Mouse (Mus musculus): ENCODE data around the gene Celf2. TPM values are rescaled to one million over a fixed set of nuclear protein-coding genes. Genes with fewer than 3 reads are reported as not detected.
A peak's percentile ranks its signal among the peaks of the same experiment; 100 is the strongest.

Gene Celf2
- polyA plus RNA-seq, 1 experiment from 2014 or later: 20.4 TPM

DNA sequence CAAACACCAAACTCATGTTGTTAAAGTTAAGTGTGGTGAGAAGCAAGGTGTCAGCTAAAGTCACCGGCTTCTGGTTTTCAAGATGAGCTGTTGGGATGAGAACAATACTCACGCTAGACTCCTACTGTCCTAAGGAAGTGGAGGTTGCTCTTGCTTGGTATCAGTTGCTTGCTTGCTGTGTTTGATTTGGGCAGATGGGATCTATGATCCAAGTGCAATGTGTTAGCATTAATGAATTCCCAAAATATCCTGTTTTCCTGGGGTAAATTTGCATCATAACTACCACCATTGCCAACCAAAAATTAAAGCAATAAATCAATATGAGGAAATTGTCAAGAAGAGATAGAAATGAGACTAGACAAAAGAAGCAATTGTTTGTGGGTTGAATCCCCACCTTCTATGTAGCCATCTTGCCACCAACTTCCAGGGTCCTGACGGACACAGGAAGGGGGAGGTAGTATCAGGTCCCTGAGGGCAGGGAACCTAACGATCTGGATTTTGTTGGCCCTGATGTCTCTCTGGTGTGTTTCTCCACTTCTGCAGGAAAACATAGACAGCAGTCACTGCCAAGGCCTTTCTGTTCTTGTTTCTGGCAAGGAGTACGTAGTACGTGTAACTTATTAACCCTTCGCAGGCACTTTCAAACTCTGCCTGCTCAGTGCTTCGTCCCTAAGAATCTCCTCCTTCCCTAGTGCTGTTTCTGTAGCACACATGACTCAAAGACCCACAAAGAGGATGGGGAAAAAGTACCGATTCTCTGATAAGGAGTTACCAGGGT is 563.5 kb downstream of the Celf2 start:
- Histone ChIP-seq H3K4me1 (no peaks in the 10 kb centered on the region), H3K9me3 (replicated peaks) (no peaks in the 10 kb centered on the region), H3K27me3 (no peaks in the 10 kb centered on the region), H3K27ac (no peak overlapping the region), H3K36me3 (no peaks in the 10 kb centered on the region), H3K4me3 (replicated peaks) (no peak overlapping the region), H3K9ac (no peak overlapping the region), H3K4me2 (no peak overlapping the region)
- no peak for ATAC-seq (replicated peaks; ENCODE audit: low FRiP score)
- WGBS: 77% methylated on average over 9 of the region's 9 CpGs

DNA sequence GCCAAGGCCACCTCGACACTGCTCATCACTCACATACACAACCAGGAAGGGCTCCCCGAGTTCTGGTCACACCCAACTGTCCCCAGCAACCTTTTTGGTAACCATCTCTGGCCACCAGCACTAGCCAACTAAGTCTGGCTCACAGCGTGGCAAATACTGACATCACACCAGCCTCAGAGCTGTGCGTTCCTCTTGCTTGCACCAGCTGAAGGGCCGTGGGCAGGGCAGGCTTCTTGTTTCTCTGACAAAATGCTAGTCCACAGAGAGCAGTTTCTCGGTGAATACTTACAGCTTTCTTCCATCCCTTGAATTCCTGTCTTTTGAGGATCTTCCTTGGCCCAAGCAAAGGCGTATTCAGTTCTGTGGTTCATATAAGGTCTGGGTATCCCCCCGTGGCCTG is 565.7 kb downstream of the Celf2 start:
- no peak overlapping the region for H3K9ac ChIP-seq
- no peaks in the 10 kb centered on the region for H3K27me3 ChIP-seq
- H3K9me3 ChIP-seq (replicated peaks): no peaks in the 10 kb centered on the region
- no peaks in the 10 kb centered on the region for H3K4me1 ChIP-seq
- H3K4me2 ChIP-seq: no peak overlapping the region
- no peaks in the 10 kb centered on the region for H3K36me3 ChIP-seq
- H3K27ac ChIP-seq: no peak overlapping the region
- no peak overlapping the region for H3K4me3 ChIP-seq (replicated peaks)
- no peak for ATAC-seq (replicated peaks; ENCODE audit: low FRiP score)
- WGBS: 78% methylated on average over 8 of the region's 8 CpGs

DNA sequence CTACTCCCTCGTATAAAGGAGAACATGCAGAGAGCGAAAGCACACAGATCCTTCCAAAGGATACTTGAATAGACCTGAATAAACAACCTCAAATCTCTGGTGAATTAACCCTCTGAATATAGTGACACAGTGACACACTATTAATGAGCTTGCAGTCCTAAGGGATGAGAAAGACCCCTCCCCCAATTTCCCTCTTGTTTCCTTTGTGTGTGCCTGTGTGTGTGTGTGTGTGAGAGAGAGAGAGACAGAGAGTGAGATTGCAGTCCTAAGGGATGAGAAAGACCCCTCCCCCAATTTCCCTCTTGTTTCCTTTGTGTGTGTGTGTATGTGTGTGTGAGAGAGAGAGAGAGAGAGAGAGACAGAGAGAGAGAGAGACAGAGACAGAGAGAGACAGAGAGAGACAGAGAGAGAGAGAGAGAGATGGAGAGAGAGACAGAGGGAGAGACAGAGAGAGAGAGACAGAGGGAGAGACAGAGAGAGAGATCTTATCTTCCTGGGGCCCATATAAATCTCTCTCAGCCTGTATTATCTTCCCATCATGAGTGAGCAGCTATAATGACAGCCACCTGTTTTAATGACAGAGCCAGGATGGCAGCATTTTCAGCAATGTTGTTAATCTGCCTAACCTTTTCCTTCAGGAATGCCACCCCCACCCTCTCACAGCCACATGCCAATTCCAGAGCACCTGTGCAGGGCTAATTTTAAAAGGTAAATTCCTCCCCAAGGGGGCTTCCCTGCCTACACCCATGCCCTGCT is 566.5 kb downstream of the Celf2 start:
- Histone ChIP-seq H3K27me3 (no peaks in the 10 kb centered on the region), H3K4me3 (replicated peaks) (no peak overlapping the region), H3K36me3 (no peaks in the 10 kb centered on the region), H3K4me2 (no peak overlapping the region), H3K9me3 (replicated peaks) (no peaks in the 10 kb centered on the region), H3K27ac (no peak overlapping the region), H3K9ac (no peak overlapping the region), H3K4me1 (no peaks in the 10 kb centered on the region)
- 0 out of 2 replicates have a peak, but pooled peaks have one; percentile 22 for ATAC-seq (replicated peaks; ENCODE audit: low FRiP score)
- 61% methylated on average over 2 of the region's 2 CpGs for WGBS

DNA sequence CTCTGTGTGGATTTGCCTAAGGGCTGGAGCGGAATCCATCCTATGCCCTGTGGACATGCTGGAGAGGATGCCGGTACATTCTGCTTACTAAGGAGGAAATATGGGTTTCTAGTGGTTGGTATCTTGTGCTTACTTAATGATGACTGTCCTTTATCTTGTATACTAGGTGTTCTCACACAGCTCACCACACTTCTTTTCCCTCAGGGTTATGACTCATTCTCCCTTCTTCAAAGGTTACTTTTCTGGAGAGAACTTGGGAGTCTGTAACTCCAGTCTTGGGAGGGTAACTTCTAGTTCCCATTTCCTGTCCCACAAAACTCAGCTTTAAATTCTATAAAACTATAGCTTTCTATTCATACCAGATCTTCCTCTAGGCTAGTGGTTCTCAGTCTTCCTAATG is 570.2 kb downstream of the Celf2 start:
- no peaks in the 10 kb centered on the region for H3K9me3 ChIP-seq (replicated peaks)
- H3K27me3 ChIP-seq: no peaks in the 10 kb centered on the region
- H3K27ac ChIP-seq: no peak overlapping the region
- no peaks in the 10 kb centered on the region for H3K36me3 ChIP-seq
- H3K4me3 ChIP-seq (replicated peaks): no peak overlapping the region
- no peak overlapping the region for H3K4me2 ChIP-seq
- 91% methylated on average over 2 of the region's 2 CpGs for WGBS
- no peaks in the 10 kb centered on the region for H3K4me1 ChIP-seq
- ATAC-seq (replicated peaks; ENCODE audit: low FRiP score): no peak
- H3K9ac ChIP-seq: no peak overlapping the region

DNA sequence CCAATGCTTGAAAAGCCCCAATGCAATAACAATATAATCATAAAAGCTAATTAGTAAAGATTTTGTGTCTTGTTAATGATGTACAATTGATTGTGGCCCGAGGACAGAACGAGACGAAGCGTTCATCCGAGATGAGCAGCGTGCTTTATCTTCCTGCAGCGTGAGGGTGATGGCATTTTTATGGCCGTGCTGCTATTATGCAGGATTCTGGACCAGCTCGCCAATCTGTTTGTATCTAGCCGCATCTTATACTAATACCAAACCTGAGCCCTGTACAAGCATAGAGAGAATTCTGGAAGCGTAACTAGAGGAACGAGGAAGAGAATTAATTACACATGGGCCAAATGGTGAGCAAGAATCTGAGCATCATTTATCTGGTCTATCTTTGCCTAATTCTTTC is 576.2 kb downstream of the Celf2 start:
- no peaks in the 10 kb centered on the region for H3K36me3 ChIP-seq
- ATAC-seq (replicated peaks; ENCODE audit: low FRiP score): no peak
- H3K9me3 ChIP-seq (replicated peaks): no peaks in the 10 kb centered on the region
- H3K4me3 ChIP-seq (replicated peaks): no peak overlapping the region
- no peaks in the 10 kb centered on the region for H3K27me3 ChIP-seq
- H3K4me1 ChIP-seq: no peaks in the 10 kb centered on the region
- H3K4me2 ChIP-seq: no peak overlapping the region
- H3K27ac ChIP-seq: no peak overlapping the region
- 59% methylated on average over 12 of the region's 12 CpGs for WGBS
- no peak overlapping the region for H3K9ac ChIP-seq

DNA sequence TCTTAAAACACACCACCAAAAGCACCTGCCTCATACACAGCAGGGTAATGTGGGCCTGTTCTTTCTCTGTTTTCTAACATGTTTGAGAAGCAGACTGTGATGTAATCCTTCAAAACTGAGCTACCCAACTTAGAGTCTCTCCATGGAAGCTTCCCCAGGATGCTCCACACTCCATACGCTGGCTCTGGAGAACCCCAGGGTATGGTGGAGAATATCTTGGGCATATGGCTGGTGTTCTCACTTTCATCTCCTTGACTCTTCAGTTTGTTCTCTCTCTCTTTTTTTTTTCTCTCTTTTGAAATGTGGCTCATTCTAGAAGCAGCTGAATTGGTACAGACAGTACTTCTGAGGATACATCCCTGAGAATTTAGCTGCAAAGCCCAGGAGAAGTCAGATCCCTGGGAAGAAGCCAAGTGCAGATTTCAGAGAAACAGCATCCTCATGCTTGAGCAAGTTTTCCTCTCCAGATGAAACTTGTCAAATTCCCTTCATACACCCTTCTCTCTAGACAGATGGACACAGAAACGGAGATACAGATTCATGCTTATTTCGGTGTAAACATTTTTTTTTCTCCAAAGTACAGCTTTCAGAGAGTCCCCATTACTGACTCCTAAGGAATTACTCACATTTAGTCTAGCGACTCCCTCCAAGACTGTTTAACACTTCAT is 581.5 kb downstream of the Celf2 start:
- H3K9me3 ChIP-seq (replicated peaks): no peaks in the 10 kb centered on the region
- no peak overlapping the region for H3K27ac ChIP-seq
- H3K4me2 ChIP-seq: no peak overlapping the region
- no peaks in the 10 kb centered on the region for H3K4me1 ChIP-seq
- no peak overlapping the region for H3K4me3 ChIP-seq (replicated peaks)
- H3K27me3 ChIP-seq: no peaks in the 10 kb centered on the region
- no peaks in the 10 kb centered on the region for H3K36me3 ChIP-seq
- no peak for ATAC-seq (replicated peaks; ENCODE audit: low FRiP score)
- 81% methylated on average over 4 of the region's 4 CpGs for WGBS
- H3K9ac ChIP-seq: no peak overlapping the region

DNA sequence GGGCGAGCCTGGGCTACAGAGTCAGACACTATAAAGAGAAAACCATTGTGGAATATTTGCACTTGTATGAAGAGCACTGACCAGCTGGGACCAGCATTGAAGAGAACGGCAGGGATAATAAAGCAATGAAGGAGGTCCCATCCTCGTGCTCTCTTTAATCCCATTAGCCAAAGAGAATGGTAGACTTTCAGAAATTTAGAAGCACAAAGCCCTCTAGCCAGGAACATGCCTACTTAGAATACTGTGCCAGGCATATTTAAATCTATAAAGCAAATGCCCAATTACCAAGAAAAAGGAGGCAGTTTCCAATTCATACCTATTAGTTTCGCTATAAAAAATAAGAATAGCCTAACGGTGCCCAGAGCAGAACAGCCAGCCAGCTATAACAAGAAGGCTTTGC is 583.9 kb downstream of the Celf2 start:
- ATAC-seq (replicated peaks; ENCODE audit: low FRiP score): no peak
- H3K4me1 ChIP-seq: no peaks in the 10 kb centered on the region
- no peaks in the 10 kb centered on the region for H3K9me3 ChIP-seq (replicated peaks)
- no peak overlapping the region for H3K4me3 ChIP-seq (replicated peaks)
- WGBS: 86% methylated on average over 5 of the region's 5 CpGs
- H3K4me2 ChIP-seq: no peak overlapping the region
- no peaks in the 10 kb centered on the region for H3K36me3 ChIP-seq
- no peak overlapping the region for H3K9ac ChIP-seq
- H3K27me3 ChIP-seq: no peaks in the 10 kb centered on the region
- no peak overlapping the region for H3K27ac ChIP-seq

DNA sequence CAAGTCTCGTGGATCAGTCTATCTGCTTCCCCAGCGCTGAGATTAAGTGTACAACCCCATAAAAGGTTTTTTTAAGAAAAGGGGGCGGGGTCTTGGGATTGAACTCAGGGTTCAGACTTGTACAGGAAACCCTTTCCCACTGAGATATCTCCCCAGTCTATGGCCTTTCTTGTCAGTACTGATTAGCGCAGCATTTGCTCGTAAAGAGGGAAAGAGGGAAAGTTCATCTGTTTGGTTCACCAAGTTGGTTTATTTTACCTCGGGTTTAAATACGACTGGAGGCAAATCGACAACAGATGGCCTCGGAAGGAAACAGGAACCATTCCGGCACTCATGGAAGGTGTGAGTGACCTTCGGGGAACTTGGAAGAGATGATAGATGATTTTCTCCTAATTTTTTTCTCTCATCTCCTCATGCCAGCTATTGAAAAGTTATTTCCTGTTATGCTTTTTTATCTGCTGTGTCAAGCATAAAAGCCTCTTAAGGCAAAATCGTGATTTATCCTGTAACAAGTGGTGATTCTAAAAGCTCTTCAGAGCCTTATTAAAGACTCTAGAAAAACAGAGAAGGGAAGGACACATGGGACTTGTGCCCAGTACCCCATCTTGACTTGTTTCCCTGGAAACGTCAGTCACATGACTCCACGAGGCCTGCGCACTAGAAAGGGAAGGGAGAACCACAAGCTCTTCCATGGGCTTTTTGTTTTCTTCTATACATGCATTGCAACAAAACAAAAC is 585.5 kb downstream of the Celf2 start:
- no peak overlapping the region; the same call in 1 of the 2 replicates for H3K27ac ChIP-seq
- no peak overlapping the region for H3K4me3 ChIP-seq (replicated peaks)
- no peaks in the 10 kb centered on the region for H3K27me3 ChIP-seq
- ATAC-seq (replicated peaks; ENCODE audit: low FRiP score): no peak
- H3K9ac ChIP-seq: no peak overlapping the region
- H3K4me2 ChIP-seq: peak overlapping the region; percentile 13; the same call in 1 of the 2 replicates
- no peaks in the 10 kb centered on the region for H3K9me3 ChIP-seq (replicated peaks)
- no peaks in the 10 kb centered on the region for H3K4me1 ChIP-seq
- no peaks in the 10 kb centered on the region for H3K36me3 ChIP-seq
- WGBS: 39% methylated on average over 15 of the region's 15 CpGs

DNA sequence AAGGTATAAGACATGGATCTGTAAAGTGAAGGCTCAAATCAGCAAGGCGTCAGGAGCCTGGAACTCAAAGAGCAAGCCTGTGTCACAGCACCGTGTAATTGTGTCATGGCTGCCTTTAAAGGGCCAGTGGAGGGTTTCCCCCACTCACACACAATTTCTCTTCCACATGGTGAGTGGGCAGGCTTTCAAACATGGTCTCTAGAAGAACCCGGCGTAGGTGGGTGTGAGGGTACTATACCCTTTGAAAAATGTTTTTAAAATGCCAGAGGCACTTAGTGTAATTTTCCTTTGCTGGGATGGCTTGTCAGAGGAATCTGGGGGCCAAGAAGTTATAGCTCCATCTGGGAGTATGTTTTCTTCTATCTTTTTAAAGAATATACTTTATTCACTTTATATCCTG is 594.0 kb downstream of the Celf2 start:
- Histone ChIP-seq H3K4me1 (no peaks in the 10 kb centered on the region), H3K4me3 (replicated peaks) (no peak overlapping the region), H3K27ac (no peak overlapping the region), H3K36me3 (no peaks in the 10 kb centered on the region), H3K9me3 (replicated peaks) (no peaks in the 10 kb centered on the region), H3K4me2 (no peak overlapping the region), H3K9ac (no peak overlapping the region), H3K27me3 (no peaks in the 10 kb centered on the region)
- no peak for ATAC-seq (replicated peaks; ENCODE audit: low FRiP score)
- whole genome bisulfite sequencing: 92% methylated on average over 4 of the region's 4 CpGs

DNA sequence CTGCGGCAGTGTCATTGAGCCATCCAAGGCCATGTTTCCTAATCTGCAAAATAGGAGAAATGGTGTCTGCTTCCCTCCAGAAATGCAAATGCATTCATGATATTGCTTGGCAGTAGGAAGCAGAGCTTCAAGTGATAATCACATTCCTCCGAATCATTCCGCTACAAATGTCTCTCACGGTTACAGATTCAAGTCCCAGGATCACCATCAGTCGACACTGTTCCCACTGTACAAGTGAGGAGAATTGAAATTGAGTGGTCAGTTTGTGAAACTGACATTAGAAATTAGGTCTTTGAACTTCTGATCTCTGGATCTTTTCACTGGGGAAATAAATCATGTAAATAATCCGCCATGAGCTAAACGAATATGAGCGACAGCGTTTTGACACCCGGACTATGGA is 596.0 kb downstream of the Celf2 start:
- H3K9ac ChIP-seq: no peak overlapping the region
- no peaks in the 10 kb centered on the region for H3K9me3 ChIP-seq (replicated peaks)
- no peak overlapping the region for H3K4me3 ChIP-seq (replicated peaks)
- no peaks in the 10 kb centered on the region for H3K27me3 ChIP-seq
- no peaks in the 10 kb centered on the region for H3K4me1 ChIP-seq
- H3K36me3 ChIP-seq: no peaks in the 10 kb centered on the region
- H3K4me2 ChIP-seq: no peak overlapping the region
- no peak overlapping the region for H3K27ac ChIP-seq
- ATAC-seq (replicated peaks; ENCODE audit: low FRiP score): no peak
- WGBS: 89% methylated on average over 10 of the region's 10 CpGs

DNA sequence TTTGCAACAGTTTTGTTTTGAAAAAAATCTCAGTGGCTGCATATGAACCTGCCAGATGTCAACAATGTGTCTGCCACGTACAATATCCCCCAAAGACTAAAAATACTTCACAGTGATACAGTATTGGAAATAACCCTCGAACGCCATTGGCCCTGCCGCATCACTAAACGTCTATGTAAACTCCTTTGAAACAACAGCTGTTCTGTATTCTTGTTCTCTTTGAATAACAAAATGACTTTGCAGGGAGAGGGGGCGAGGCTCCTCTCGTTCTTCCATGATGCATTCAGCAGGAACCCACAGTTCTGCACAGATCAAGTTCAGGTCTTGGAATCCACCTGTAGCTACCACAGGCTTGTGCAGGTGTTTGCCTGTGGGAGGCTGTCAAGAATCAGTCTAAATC is 597.4 kb downstream of the Celf2 start:
- WGBS: 54% methylated on average over 7 of the region's 7 CpGs
- Histone ChIP-seq H3K27ac (no peak overlapping the region), H3K36me3 (no peaks in the 10 kb centered on the region), H3K9ac (no peak overlapping the region), H3K4me2 (no peak overlapping the region), H3K4me1 (no peaks in the 10 kb centered on the region), H3K9me3 (replicated peaks) (no peaks in the 10 kb centered on the region), H3K27me3 (no peaks in the 10 kb centered on the region), H3K4me3 (replicated peaks) (no peak overlapping the region)
- no peak for ATAC-seq (replicated peaks; ENCODE audit: low FRiP score)

DNA sequence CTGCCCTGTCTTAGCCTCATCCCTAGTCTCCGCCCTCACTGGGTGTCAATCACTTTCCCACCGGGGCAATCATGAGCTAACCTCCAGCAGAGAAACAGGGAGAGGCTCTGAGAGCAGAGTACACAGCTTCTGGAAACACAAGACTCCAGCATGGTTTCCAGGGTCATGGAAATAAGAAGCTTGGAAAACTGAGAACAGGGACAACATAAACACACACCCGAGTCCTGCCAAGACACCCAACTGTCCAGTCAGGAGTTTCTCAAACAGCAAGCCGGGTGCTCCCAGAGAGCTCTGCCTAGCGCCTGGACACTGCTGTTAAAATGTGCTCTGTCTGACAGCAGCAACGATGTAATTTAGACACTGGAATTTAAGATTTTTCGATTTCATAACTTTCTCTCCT is 599.4 kb downstream of the Celf2 start:
- ATAC-seq (replicated peaks; ENCODE audit: low FRiP score): no peak
- Histone ChIP-seq H3K4me2 (no peak overlapping the region), H3K27ac (no peak overlapping the region), H3K36me3 (no peaks in the 10 kb centered on the region), H3K27me3 (no peaks in the 10 kb centered on the region), H3K9me3 (replicated peaks) (no peaks in the 10 kb centered on the region), H3K4me3 (replicated peaks) (no peak overlapping the region), H3K4me1 (no peaks in the 10 kb centered on the region), H3K9ac (no peak overlapping the region)
- 68% methylated on average over 7 of the region's 7 CpGs for WGBS

All from kidney, embryonic 15.5 days (tissue).